Comparison of ENCODE assay signal across 18 mouse cellular contexts in the genomic region with DNA sequence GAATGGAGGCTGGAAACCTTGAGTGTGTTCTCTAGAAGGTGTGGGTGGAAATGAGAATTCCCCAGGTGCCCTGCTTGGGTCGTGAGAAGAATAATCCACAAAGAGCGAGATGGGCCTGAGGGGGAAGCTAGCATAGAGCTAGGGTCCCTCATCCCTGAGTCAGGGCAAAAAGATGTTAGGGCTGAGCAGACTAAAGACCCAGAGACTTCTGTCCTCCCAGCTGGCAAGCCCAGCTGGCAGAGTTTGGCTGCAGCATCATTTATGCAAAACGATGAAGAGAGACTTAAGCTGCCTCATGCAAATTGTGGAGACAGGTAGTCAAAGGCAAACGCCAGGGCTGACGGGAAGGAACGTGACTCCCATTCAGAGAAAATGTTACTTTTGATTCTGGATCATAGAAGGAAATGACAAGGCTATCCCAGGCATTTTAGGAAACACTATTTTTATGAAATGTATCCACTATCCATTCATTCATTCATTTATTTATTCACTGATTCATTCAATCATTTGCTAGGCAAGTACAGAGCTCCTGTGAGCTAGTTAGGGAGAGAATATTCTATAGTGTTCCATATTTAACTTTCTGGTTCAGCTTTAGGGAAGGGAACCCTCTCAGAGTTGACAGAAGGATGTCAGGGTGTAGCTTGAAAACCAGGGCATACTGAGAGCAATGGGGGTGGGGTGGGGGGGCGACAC.
A peak's percentile ranks its signal among the peaks of the same experiment; 100 is the strongest.
DNase-seq lines count a peak whose midpoint lies in the region; ATAC-seq lines count a peak whose summit lies in the region.
"Had no signal": no experiment of that assay in that cellular context is flagged by ENCODE, and none has a peak within 500 bp of the region (broad histone marks: within the 10 kb centered on the region; RNA-seq: fewer than 3 reads in every experiment).

No protein-coding gene starts in this region.

- H3K4me1 ChIP-seq in heart, embryonic 13.5 days: peaks cover 24% of the 10 kb centered on the region
- H3K4me1 ChIP-seq in midbrain, embryonic 13.5 days (replicated peaks): peaks cover 31% of the 10 kb centered on the region

- H3K4me2 ChIP-seq in heart, embryonic 13.5 days: no peak overlapping the region
- H3K4me2 ChIP-seq in midbrain, embryonic 13.5 days (replicated peaks): no peak overlapping the region
- H3K4me2 ChIP-seq: lung, embryonic 14.5 days; neural tube, embryonic 15.5 days had no signal

- no peaks in the 10 kb centered on the region for H3K36me3 ChIP-seq in heart, embryonic 13.5 days
- no peaks in the 10 kb centered on the region for H3K36me3 ChIP-seq in midbrain, embryonic 13.5 days
- H3K36me3 ChIP-seq: neural tube, embryonic 15.5 days had no signal

- H3K27ac ChIP-seq in heart, embryonic 13.5 days (replicated peaks): peak overlapping the region; percentile 43; the same call in 1 of the 2 replicates
- 0 out of 2 replicates have a peak overlapping the region, but pooled peaks have one; percentile 16 for H3K27ac ChIP-seq in midbrain, embryonic 13.5 days
- H3K27ac ChIP-seq: heart, adult 2 months; macrophage; neural tube, embryonic 15.5 days had no signal

- ATAC-seq in heart, embryonic 13.5 days (ENCODE audit: extremely low read depth, insufficient number of reproducible peaks, low FRiP score, low TSS enrichment): no peak
- peak; percentile 35 for ATAC-seq in CD4-positive, CD25-positive, alpha-beta regulatory T cell, adult 4 months
- peak; percentile 63 for ATAC-seq in midbrain, embryonic 13.5 days

- H3K9me3 ChIP-seq in heart, embryonic 13.5 days: no peaks in the 10 kb centered on the region
- no peaks in the 10 kb centered on the region for H3K9me3 ChIP-seq in midbrain, embryonic 13.5 days
- H3K9me3 ChIP-seq: neural tube, embryonic 15.5 days had no signal

- intact Hi-C loops in heart, postnatal 36 days (cut with DNase I): no loop called here

- no peak for DNase-seq in heart, postnatal 36 days
- DNase-seq in A20 (ENCODE audit: low read depth, low spot score): peak; percentile 34
- no peak for DNase-seq in urinary bladder, postnatal 10 days (ENCODE audit: low spot score)
- no peak for DNase-seq in adrenal gland, adult 2 months
- DNase-seq: cerebellum, adult 11-12 months; cerebellum, postnatal 36 days; gastrocnemius, postnatal 10 days; heart, adult 2 months; kidney, adult 2 months; kidney, postnatal 25 days; lung, embryonic 14.5 days; spleen, adult 18-20 months; thymus, postnatal 36 days had no signal

- WGBS in heart, embryonic 13.5 days: 70% methylated on average over 7 of the region's 7 CpGs
- 20% methylated on average over 7 of the region's 7 CpGs for WGBS in midbrain, embryonic 13.5 days

- no peaks in the 10 kb centered on the region for H3K27me3 ChIP-seq in heart, embryonic 13.5 days (replicated peaks)
- H3K27me3 ChIP-seq in midbrain, embryonic 13.5 days: 0 out of 2 replicates have a peak, but pooled peaks cover 3% of the 10 kb centered on the region
- H3K27me3 ChIP-seq: neural tube, embryonic 15.5 days had no signal

- no peak overlapping the region for H3K4me3 ChIP-seq in heart, embryonic 13.5 days
- H3K4me3 ChIP-seq in midbrain, embryonic 13.5 days (replicated peaks): no peak overlapping the region
- H3K4me3 ChIP-seq: heart, adult 2 months; neural tube, embryonic 15.5 days had no signal

- 0 out of 2 replicates have a peak overlapping the region, but pooled peaks have one; percentile 19 for H3K9ac ChIP-seq in heart, embryonic 13.5 days
- no peak overlapping the region for H3K9ac ChIP-seq in midbrain, embryonic 13.5 days (replicated peaks)
- H3K9ac ChIP-seq: lung, embryonic 14.5 days; neural tube, embryonic 15.5 days had no signal
